Mouse (Mus musculus): Measurements from ENCODE around the gene Podn. TPM values are rescaled to one million over a fixed set of nuclear protein-coding genes. Genes with fewer than 3 reads are reported as not detected.

Gene Podn
- polyA plus RNA-seq, 1 experiment from 2014 or later: 1.0 TPM

- no peaks in the 10 kb centered on the region for H3K27me3 ChIP-seq (ENCODE audit: control insufficient read depth, insufficient read depth, low read length)
- no peak overlapping the region for H3K27ac ChIP-seq (replicated peaks; ENCODE audit: low read depth, low read length)
- no peaks in the 10 kb centered on the region for H3K9me3 ChIP-seq (ENCODE audit: control insufficient read depth, low read length)
- no peaks in the 10 kb centered on the region for H3K36me3 ChIP-seq (ENCODE audit: control insufficient read depth, insufficient read depth, low read length)
- no peak for DNase-seq (ENCODE audit: low spot score)
- no peaks in the 10 kb centered on the region for H3K4me1 ChIP-seq (ENCODE audit: control insufficient read depth, insufficient read depth, low read length)
- H3K9ac ChIP-seq (ENCODE audit: low read length): no peak overlapping the region
- WGBS: 41% methylated on average over 11 of the region's 11 CpGs
- ATAC-seq (ENCODE audit: insufficient number of reproducible peaks, low FRiP score, low TSS enrichment, low read depth): no peak
- no peak overlapping the region for H3K4me2 ChIP-seq (ENCODE audit: low read depth, severe bottlenecking)
- H3K4me3 ChIP-seq (ENCODE audit: low read depth, low read length): no peak overlapping the region
Measured at GRCm38 (mm10) chr4:107998641-107999332, 97.5 kb downstream of the Podn start.

GRCm38 (mm10) chr4:107996418-107996986, 99.7 kb downstream of the Podn start:
- Histone ChIP-seq H3K9me3 (ENCODE audit: control insufficient read depth, low read length) (no peaks in the 10 kb centered on the region), H3K4me2 (ENCODE audit: low read depth, severe bottlenecking) (no peak overlapping the region), H3K27ac (replicated peaks; ENCODE audit: low read depth, low read length) (no peak overlapping the region), H3K4me1 (ENCODE audit: control insufficient read depth, insufficient read depth, low read length) (no peaks in the 10 kb centered on the region), H3K36me3 (ENCODE audit: control insufficient read depth, insufficient read depth, low read length) (no peaks in the 10 kb centered on the region), H3K4me3 (ENCODE audit: low read depth, low read length) (no peak overlapping the region), H3K9ac (ENCODE audit: low read length) (no peak overlapping the region), H3K27me3 (ENCODE audit: control insufficient read depth, insufficient read depth, low read length) (no peaks in the 10 kb centered on the region)
- WGBS: 85% methylated on average over 9 of the region's 9 CpGs
- ATAC-seq (ENCODE audit: insufficient number of reproducible peaks, low FRiP score, low TSS enrichment, low read depth) (no peak), DNase-seq (ENCODE audit: low spot score) (no peak)

- H3K36me3 ChIP-seq (ENCODE audit: control insufficient read depth, insufficient read depth, low read length): no peaks in the 10 kb centered on the region
- H3K4me1 ChIP-seq (ENCODE audit: control insufficient read depth, insufficient read depth, low read length): no peaks in the 10 kb centered on the region
- H3K27ac ChIP-seq (replicated peaks; ENCODE audit: low read depth, low read length): no peak overlapping the region
- no peak overlapping the region for H3K4me3 ChIP-seq (ENCODE audit: low read depth, low read length)
- DNase-seq (ENCODE audit: low spot score): no peak
- no peak overlapping the region for H3K9ac ChIP-seq (ENCODE audit: low read length)
- WGBS: 84% methylated on average over 6 of the region's 6 CpGs
- ATAC-seq (ENCODE audit: insufficient number of reproducible peaks, low FRiP score, low TSS enrichment, low read depth): no peak
- no peaks in the 10 kb centered on the region for H3K27me3 ChIP-seq (ENCODE audit: control insufficient read depth, insufficient read depth, low read length)
- H3K9me3 ChIP-seq (ENCODE audit: control insufficient read depth, low read length): no peaks in the 10 kb centered on the region
- no peak overlapping the region for H3K4me2 ChIP-seq (ENCODE audit: low read depth, severe bottlenecking)
Measured at GRCm38 (mm10) chr4:107995727-107996126, 100.5 kb downstream of the Podn start.

- DNase-seq (ENCODE audit: low spot score): no peak
- no peak overlapping the region for H3K4me2 ChIP-seq (ENCODE audit: low read depth, severe bottlenecking)
- H3K4me1 ChIP-seq (ENCODE audit: control insufficient read depth, insufficient read depth, low read length): no peaks in the 10 kb centered on the region
- no peak overlapping the region for H3K9ac ChIP-seq (ENCODE audit: low read length)
- WGBS: 91% methylated on average over 6 of the region's 6 CpGs
- H3K9me3 ChIP-seq (ENCODE audit: control insufficient read depth, low read length): no peaks in the 10 kb centered on the region
- no peaks in the 10 kb centered on the region for H3K27me3 ChIP-seq (ENCODE audit: control insufficient read depth, insufficient read depth, low read length)
- no peak overlapping the region for H3K27ac ChIP-seq (replicated peaks; ENCODE audit: low read depth, low read length)
- H3K36me3 ChIP-seq (ENCODE audit: control insufficient read depth, insufficient read depth, low read length): no peaks in the 10 kb centered on the region
- no peak overlapping the region for H3K4me3 ChIP-seq (ENCODE audit: low read depth, low read length)
- no peak for ATAC-seq (ENCODE audit: insufficient number of reproducible peaks, low FRiP score, low TSS enrichment, low read depth)
Measured at GRCm38 (mm10) chr4:107995011-107995410, 101.2 kb downstream of the Podn start.

- Histone ChIP-seq H3K9me3 (ENCODE audit: control insufficient read depth, low read length) (no peaks in the 10 kb centered on the region), H3K4me2 (ENCODE audit: low read depth, severe bottlenecking) (no peak overlapping the region), H3K4me3 (ENCODE audit: low read depth, low read length) (no peak overlapping the region), H3K36me3 (ENCODE audit: control insufficient read depth, insufficient read depth, low read length) (no peaks in the 10 kb centered on the region), H3K9ac (ENCODE audit: low read length) (no peak overlapping the region), H3K4me1 (ENCODE audit: control insufficient read depth, insufficient read depth, low read length) (no peaks in the 10 kb centered on the region), H3K27ac (replicated peaks; ENCODE audit: low read depth, low read length) (no peak overlapping the region), H3K27me3 (ENCODE audit: control insufficient read depth, insufficient read depth, low read length) (no peaks in the 10 kb centered on the region)
- WGBS: 43% methylated on average over 6 of the region's 6 CpGs
- ATAC-seq (ENCODE audit: insufficient number of reproducible peaks, low FRiP score, low TSS enrichment, low read depth): no peak
- DNase-seq (ENCODE audit: low spot score): no peak
Measured at GRCm38 (mm10) chr4:107991879-107992278, 104.4 kb downstream of the Podn start.

GRCm38 (mm10) chr4:107990818-107991217, 105.4 kb downstream of the Podn start:
- DNase-seq (ENCODE audit: low spot score) (no peak), ATAC-seq (ENCODE audit: insufficient number of reproducible peaks, low FRiP score, low TSS enrichment, low read depth) (no peak)
- H3K4me1 ChIP-seq (ENCODE audit: control insufficient read depth, insufficient read depth, low read length): no peaks in the 10 kb centered on the region
- no peaks in the 10 kb centered on the region for H3K36me3 ChIP-seq (ENCODE audit: control insufficient read depth, insufficient read depth, low read length)
- no peak overlapping the region for H3K4me3 ChIP-seq (ENCODE audit: low read depth, low read length)
- no peaks in the 10 kb centered on the region for H3K9me3 ChIP-seq (ENCODE audit: control insufficient read depth, low read length)
- WGBS: 71% methylated on average over 5 of the region's 5 CpGs
- no peak overlapping the region for H3K4me2 ChIP-seq (ENCODE audit: low read depth, severe bottlenecking)
- no peak overlapping the region for H3K9ac ChIP-seq (ENCODE audit: low read length)
- no peaks in the 10 kb centered on the region for H3K27me3 ChIP-seq (ENCODE audit: control insufficient read depth, insufficient read depth, low read length)
- no peak overlapping the region for H3K27ac ChIP-seq (replicated peaks; ENCODE audit: low read depth, low read length)

GRCm38 (mm10) chr4:107988931-107989330, 107.3 kb downstream of the Podn start:
- no peak overlapping the region for H3K9ac ChIP-seq (ENCODE audit: low read length)
- H3K4me1 ChIP-seq (ENCODE audit: control insufficient read depth, insufficient read depth, low read length): 0 out of 2 replicates have a peak, but pooled peaks cover 2% of the 10 kb centered on the region
- 55% methylated on average over 8 of the region's 8 CpGs for WGBS
- H3K27ac ChIP-seq (replicated peaks; ENCODE audit: low read depth, low read length): no peak overlapping the region
- ATAC-seq (ENCODE audit: insufficient number of reproducible peaks, low FRiP score, low TSS enrichment, low read depth) (no peak), DNase-seq (ENCODE audit: low spot score) (no peak)
- H3K4me2 ChIP-seq (ENCODE audit: low read depth, severe bottlenecking): no peak overlapping the region
- H3K9me3 ChIP-seq (ENCODE audit: control insufficient read depth, low read length): no peaks in the 10 kb centered on the region
- H3K27me3 ChIP-seq (ENCODE audit: control insufficient read depth, insufficient read depth, low read length): no peaks in the 10 kb centered on the region
- no peak overlapping the region for H3K4me3 ChIP-seq (ENCODE audit: low read depth, low read length)
- H3K36me3 ChIP-seq (ENCODE audit: control insufficient read depth, insufficient read depth, low read length): no peaks in the 10 kb centered on the region

- Histone ChIP-seq H3K4me2 (ENCODE audit: low read depth, severe bottlenecking) (no peak overlapping the region), H3K27ac (replicated peaks; ENCODE audit: low read depth, low read length) (no peak overlapping the region), H3K9ac (ENCODE audit: low read length) (no peak overlapping the region), H3K9me3 (ENCODE audit: control insufficient read depth, low read length) (no peaks in the 10 kb centered on the region), H3K4me3 (ENCODE audit: low read depth, low read length) (no peak overlapping the region), H3K36me3 (ENCODE audit: control insufficient read depth, insufficient read depth, low read length) (no peaks in the 10 kb centered on the region), H3K4me1 (ENCODE audit: control insufficient read depth, insufficient read depth, low read length) (0 out of 2 replicates have a peak, but pooled peaks cover 2% of the 10 kb centered on the region), H3K27me3 (ENCODE audit: control insufficient read depth, insufficient read depth, low read length) (no peaks in the 10 kb centered on the region)
- DNase-seq (ENCODE audit: low spot score) (no peak), ATAC-seq (ENCODE audit: insufficient number of reproducible peaks, low FRiP score, low TSS enrichment, low read depth) (no peak)
- 90% methylated on average over 11 of the region's 11 CpGs for WGBS
Measured at GRCm38 (mm10) chr4:107986386-107987168, 109.7 kb downstream of the Podn start.
